Mouse (Mus musculus) liver, postnatal 0 days (tissue): ENCODE results near the gene Gpr161.
"Not testable (repeated sequence)": the region's sequence is repeated elsewhere in the genome, so short reads cannot be mapped to it uniquely, and the experiment has no call there.

Experiments used
- CTCF ChIP-seq: sonication (generic); IDR thresholded peaks from 2 replicates; pipeline ENCODE4 v1.5.1; 2016; ENCODE audit warnings: antibody characterized with exemption, low read depth
- EP300 ChIP-seq: IDR thresholded peaks from 2 replicates; pipeline ENCODE4 v1.6.1; 2016; ENCODE audit warnings: antibody characterized with exemption, low read depth, mild to moderate bottlenecking

DNA sequence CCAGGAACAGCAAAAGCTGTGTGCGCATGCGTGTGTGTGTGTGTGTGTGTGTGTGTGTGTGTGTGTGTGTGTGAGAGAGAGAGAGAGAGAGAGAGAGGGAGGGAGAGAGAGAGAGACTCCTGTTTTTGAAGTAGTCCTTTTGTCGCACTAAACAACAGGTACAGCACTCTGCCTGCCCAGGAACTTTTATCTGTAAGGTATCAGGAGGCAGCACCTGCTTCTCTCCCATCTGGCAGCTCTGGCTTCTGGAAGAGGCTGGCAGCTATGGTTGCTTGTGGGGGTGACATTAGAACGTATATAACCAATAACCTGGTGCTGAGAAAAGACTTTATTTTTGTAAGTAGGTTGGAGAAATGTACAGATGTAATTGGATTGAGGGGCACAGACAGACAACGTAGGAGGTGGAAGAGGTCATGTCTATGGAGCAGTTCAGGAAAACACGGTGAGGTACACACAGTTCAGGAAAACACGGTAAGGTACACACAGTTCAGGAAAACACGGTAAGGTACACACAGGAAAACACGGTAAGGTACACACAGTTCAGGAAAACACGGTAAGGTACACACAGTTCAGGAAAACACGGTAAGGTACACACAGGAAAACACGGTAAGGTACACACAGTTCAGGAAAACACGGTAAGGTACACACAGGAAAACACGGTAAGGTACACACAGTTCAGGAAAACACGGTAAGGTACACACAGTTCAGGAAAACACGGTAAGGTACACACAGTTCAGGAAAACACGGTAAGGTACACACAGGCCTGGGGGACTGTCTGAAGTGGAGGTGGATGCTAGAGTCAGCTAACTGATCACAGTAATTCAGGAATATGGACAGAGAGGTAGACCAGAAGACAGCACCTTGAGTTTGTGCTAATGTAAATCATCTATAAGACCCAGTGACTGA is 33.0 kb downstream of the Gpr161 start:
- not testable (repeated sequence) for TF ChIP-seq CTCF
- peak; percentile 93 for TF ChIP-seq EP300
